Mouse (Mus musculus) CH12.LX (cell line): Measurements from ENCODE around the gene Slc39a10. TPM values are rescaled to one million over a fixed set of nuclear protein-coding genes. Genes with fewer than 3 reads are reported as not detected.

Source experiments
- DNase-seq: peaks from one replicate; pipeline ENCODE4 v3.0.0-alpha.2; 2013; ENCODE audit errors: extremely low read depth
- H3K27ac ChIP-seq: 2 replicates; pipeline ENCODE4 v1.5.1; 2012; ENCODE audit warnings: low read depth, mild to moderate bottlenecking, control low read depth, moderate library complexity; ENCODE audit not compliant: insufficient read depth
- H3K27me3 ChIP-seq: replicated peaks from 2 replicates; pipeline ENCODE3; 2012; ENCODE audit warnings: inconsistent platforms
- H3K36me3 ChIP-seq, 2 experiments: replicated peaks in 1 of 2; 2 replicates each; pipeline versions ENCODE3 to v1.6.1; 2012; ENCODE audit warnings: inconsistent platforms in 1 of 2, low read length in 1 of 2, mild to moderate bottlenecking in 1 of 2, mixed read lengths in 1 of 2, moderate library complexity in 1 of 2; ENCODE audit not compliant: control insufficient read depth in 1 of 2, insufficient read depth in 1 of 2
- H3K4me1 ChIP-seq, 2 experiments: 2 replicates each; pipeline ENCODE4 v1.6.1; 2012; ENCODE audit warnings: inconsistent platforms in 1 of 2, moderate library complexity in 1 of 2; ENCODE audit not compliant: insufficient read depth in 2 of 2, control insufficient read depth in 1 of 2
- H3K4me2 ChIP-seq: 2 replicates; pipeline ENCODE4 v1.6.1; 2012; ENCODE audit warnings: low read depth, mild to moderate bottlenecking, control low read depth; ENCODE audit not compliant: poor library complexity, insufficient read depth, severe bottlenecking
- H3K4me3 ChIP-seq, 3 experiments: fragments of 150-350 bp in 1 of 3; sonication (generic) in 1 of 3; replicated peaks in 1 of 3; 2 replicates each; pipeline versions ENCODE3 to v1.5.1; 2011 to 2012; ENCODE audit warnings: low read depth in 2 of 3, low read length in 2 of 3, mild to moderate bottlenecking in 2 of 3, moderate library complexity in 2 of 3, control low read depth in 1 of 3, improper control_type of control experiment in 1 of 3, inconsistent platforms in 1 of 3, mixed read lengths in 1 of 3; ENCODE audit not compliant: poor library complexity in 1 of 3
- H3K79me2 ChIP-seq: replicated peaks from 2 replicates; pipeline ENCODE4 v1.6.1; 2012; ENCODE audit warnings: mild to moderate bottlenecking, moderate library complexity; ENCODE audit not compliant: control insufficient read depth, poor library complexity, insufficient read depth, severe bottlenecking; ENCODE audit errors: extremely low read depth
- H3K9ac ChIP-seq: 2 replicates; pipeline ENCODE4 v1.6.1; 2012; ENCODE audit warnings: low read depth, mild to moderate bottlenecking, control low read depth, moderate library complexity; ENCODE audit not compliant: insufficient read depth
- H3K9me3 ChIP-seq: replicated peaks from 2 replicates; pipeline ENCODE3; 2012; ENCODE audit warnings: low read length, inconsistent platforms, mixed read lengths
- BHLHE40 ChIP-seq: IDR thresholded peaks from 2 replicates; pipeline ENCODE4 v1.6.1; 2011; ENCODE audit warnings: mild to moderate bottlenecking, low read depth, low read length, improper control_type of control experiment
- CHD1 ChIP-seq: IDR thresholded peaks from 2 replicates; pipeline ENCODE4 v1.6.1; 2012; ENCODE audit warnings: low read depth, low read length, improper control_type of control experiment, inconsistent platforms
- CHD2 ChIP-seq: IDR thresholded peaks from 2 replicates; pipeline ENCODE4 v1.6.1; 2011; ENCODE audit warnings: low read length, improper control_type of control experiment
- CTCF ChIP-seq, 2 experiments: IDR thresholded peaks in 1 of 2; conservative IDR thresholded peaks in 1 of 2; 2 replicates each; pipeline ENCODE4 v1.5.1; 2011 to 2012; ENCODE audit warnings: low read depth in 2 of 2, low read length in 2 of 2, improper control_type of control experiment in 1 of 2, inconsistent platforms in 1 of 2, mild to moderate bottlenecking in 1 of 2, moderate library complexity in 1 of 2
- ELF1 ChIP-seq: IDR thresholded peaks from 2 replicates; pipeline ENCODE4 v1.6.1; 2014; ENCODE audit warnings: low read depth, mild to moderate bottlenecking, inconsistent platforms, low read length, improper control_type of control experiment
- EP300 ChIP-seq: IDR thresholded peaks from 2 replicates; pipeline ENCODE4 v1.6.1; 2011; ENCODE audit warnings: low read length, improper control_type of control experiment
- GABPA ChIP-seq: IDR thresholded peaks from 2 replicates; pipeline ENCODE4 v1.6.1; 2012; ENCODE audit warnings: low read depth, low read length, improper control_type of control experiment, inconsistent platforms; ENCODE audit not compliant: insufficient replicate concordance
- HCFC1 ChIP-seq: IDR thresholded peaks from 2 replicates; pipeline ENCODE4 v1.6.1; 2012; ENCODE audit warnings: low read depth, mild to moderate bottlenecking, inconsistent platforms, low read length, improper control_type of control experiment
- IRF4 ChIP-seq: IDR thresholded peaks from 2 replicates; pipeline ENCODE4 v1.6.1; 2014; ENCODE audit warnings: low read depth, mild to moderate bottlenecking, inconsistent platforms, low read length, improper control_type of control experiment
- JUN ChIP-seq: IDR thresholded peaks from 2 replicates; pipeline ENCODE4 v1.6.1; 2011; ENCODE audit warnings: low read depth, mild to moderate bottlenecking, low read length, improper control_type of control experiment, moderate library complexity; ENCODE audit not compliant: insufficient read depth
- JUND ChIP-seq: conservative IDR thresholded peaks from 2 replicates; pipeline ENCODE4 v1.6.1; 2011; ENCODE audit warnings: low read depth, low read length, improper control_type of control experiment
- KAT2A ChIP-seq: IDR thresholded peaks from 2 replicates; pipeline ENCODE4 v1.6.1; 2012; ENCODE audit warnings: low read length, improper control_type of control experiment, inconsistent platforms; ENCODE audit not compliant: insufficient replicate concordance
- MAFK ChIP-seq: IDR thresholded peaks from 2 replicates; pipeline ENCODE4 v1.6.1; 2011; ENCODE audit warnings: low read length, improper control_type of control experiment; ENCODE audit not compliant: insufficient replicate concordance
- MAX ChIP-seq: IDR thresholded peaks from 2 replicates; pipeline ENCODE4 v1.6.1; 2011; ENCODE audit warnings: low read length, improper control_type of control experiment
- MEF2A ChIP-seq: IDR thresholded peaks from 2 replicates; pipeline ENCODE4 v1.6.1; 2014; ENCODE audit warnings: low read depth, mild to moderate bottlenecking, inconsistent platforms, low read length, improper control_type of control experiment, borderline replicate concordance
- MXI1 ChIP-seq: IDR thresholded peaks from 2 replicates; pipeline ENCODE4 v1.6.1; 2011; ENCODE audit warnings: mild to moderate bottlenecking, low read depth, low read length, improper control_type of control experiment
- RAD21 ChIP-seq: IDR thresholded peaks from 2 replicates; pipeline ENCODE4 v1.6.1; 2011; ENCODE audit warnings: low read depth, mild to moderate bottlenecking, low read length, improper control_type of control experiment, moderate library complexity
- RCOR1 ChIP-seq: conservative IDR thresholded peaks from 2 replicates; pipeline ENCODE4 v1.6.1; 2012; ENCODE audit warnings: low read depth, mild to moderate bottlenecking, inconsistent platforms, low read length, improper control_type of control experiment
- SIN3A ChIP-seq: IDR thresholded peaks from 2 replicates; pipeline ENCODE4 v1.6.1; 2012; ENCODE audit warnings: low read length, improper control_type of control experiment, inconsistent platforms
- SMC3 ChIP-seq: IDR thresholded peaks from 2 replicates; pipeline ENCODE4 v1.6.1; 2011; ENCODE audit warnings: low read depth, low read length, improper control_type of control experiment
- USF1 ChIP-seq: IDR thresholded peaks from 2 replicates; pipeline ENCODE4 v1.6.1; 2014; ENCODE audit warnings: low read depth, mild to moderate bottlenecking, inconsistent platforms, low read length, improper control_type of control experiment
- USF2 ChIP-seq: conservative IDR thresholded peaks from 2 replicates; pipeline ENCODE4 v1.6.1; 2011; ENCODE audit warnings: low read depth, low read length, improper control_type of control experiment
- ZC3H11A ChIP-seq: IDR thresholded peaks from 2 replicates; pipeline ENCODE4 v1.6.1; 2012; ENCODE audit warnings: low read depth, mild to moderate bottlenecking, inconsistent platforms, low read length, improper control_type of control experiment
- ZKSCAN1 ChIP-seq: IDR thresholded peaks from 2 replicates; pipeline ENCODE4 v1.6.1; 2012; ENCODE audit warnings: low read depth, inconsistent platforms, low read length, improper control_type of control experiment, borderline replicate concordance
- dilution Hi-C: fragments of 300-500 bp; cut with MboI; formaldehyde crosslinking; loops from 2 replicates; pipeline ENCODE4 v1.14.3; 2020; ENCODE audit warnings: low sequenced_read_pairs; ENCODE audit not compliant: extremely low pct_unique_long_range_greater_than_20kb, extremely low pct_ligation_motif_present
- in situ Hi-C: fragments of 300-500 bp; cut with MboI; formaldehyde crosslinking; loops from 3 replicates; pipeline ENCODE4 v1.14.3; 2019; ENCODE audit warnings: low sequenced_read_pairs, low pct_ligation_motif_present, low pct_unique_long_range_greater_than_20kb, mixed read lengths
- polyA plus RNA-seq: library from polyadenylated mRNA; unstranded; fragments of >175 nt; gene quantifications from 2 replicates; pipeline ENCODE4 v1.2.1, GENCODE M21; 2012; ENCODE audit warnings: low read depth; ENCODE audit not compliant: insufficient read length
- total RNA-seq, 2 experiments: library from RNA; depleted of rRNA; stranded (reverse); fragments of 300-350 nt in 1 of 2; fragments of >200 nt in 1 of 2; gene quantifications; 2 replicates each; pipeline ENCODE4 v1.2.3; 2012 to 2014

Slc39a10 gene
- total and polyA plus RNA-seq, 3 experiments = 7.3 to 14.2 (median 11.0) TPM

DNA sequence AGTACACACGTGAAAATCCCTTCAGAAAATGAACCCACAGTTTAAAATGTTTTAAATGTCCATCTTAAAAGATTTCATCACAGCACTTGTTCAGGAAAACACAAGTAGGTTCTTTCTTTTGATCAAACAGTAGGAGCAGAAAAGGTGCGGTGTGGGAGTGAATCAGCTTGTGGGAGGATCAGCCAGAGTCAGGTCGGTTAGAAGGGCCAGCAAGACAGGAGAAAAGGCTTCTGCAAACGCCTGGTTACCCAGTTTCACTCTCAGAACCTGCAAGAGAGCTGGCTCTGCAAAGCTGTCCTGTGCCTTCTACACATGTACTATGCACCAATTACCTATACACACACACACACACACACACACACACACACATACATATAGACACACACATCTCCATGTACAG lies 49.2 kb downstream of the Slc39a10 start:
- in situ Hi-C loops (no loop called here), dilution Hi-C loops (no loop called here)
- no peak for TF ChIP-seq MAFK
- 0 out of 2 replicates have a peak, but pooled peaks have one; percentile 10 for TF ChIP-seq IRF4
- no peaks in the 10 kb centered on the region for H3K79me2 ChIP-seq
- no peak overlapping the region for H3K4me3 ChIP-seq
- H3K27me3 ChIP-seq = no peaks in the 10 kb centered on the region
- no peak overlapping the region for H3K27ac ChIP-seq
- peak overlapping the region; percentile 53; the same call in 1 of the 2 replicates for H3K9ac ChIP-seq
- H3K4me2 ChIP-seq = peak overlapping the region; percentile 61; the same call in 1 of the 2 replicates
- DNase-seq = no peak
- no peaks in the 10 kb centered on the region for H3K36me3 ChIP-seq
- H3K4me1 ChIP-seq = peaks cover 0 to 3% of the 10 kb centered on the region in 2 experiments; a peak in 1 of 4 replicates
- no peaks in the 10 kb centered on the region for H3K9me3 ChIP-seq

DNA sequence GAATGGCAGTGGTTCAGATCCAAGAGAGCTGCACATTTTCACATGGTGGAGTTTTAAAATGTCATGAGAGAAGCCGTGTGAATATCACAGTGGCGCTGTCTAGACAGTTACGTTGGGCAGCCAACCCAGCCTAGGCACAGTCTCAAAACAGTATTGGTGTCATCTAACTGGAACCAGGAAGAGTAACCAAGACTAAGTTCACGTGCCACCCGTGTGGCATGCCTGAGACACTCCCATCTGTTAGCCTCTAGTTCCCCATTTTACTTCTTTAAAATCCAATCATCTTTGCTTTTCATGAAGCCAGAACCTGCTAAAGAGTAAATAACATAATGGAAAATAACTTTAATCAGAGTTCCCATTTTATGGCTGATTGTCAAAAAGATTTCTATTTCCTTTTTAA lies 60.7 kb downstream of the Slc39a10 start:
- peaks cover 5 to 30% of the 10 kb centered on the region in 2 experiments for H3K36me3 ChIP-seq
- DNase-seq = no peak
- in situ Hi-C loops = no loop called here
- dilution Hi-C loops = no loop called here
- no peaks in the 10 kb centered on the region for H3K27me3 ChIP-seq
- no peaks in the 10 kb centered on the region; the same call in 1 of the 2 replicates for H3K79me2 ChIP-seq
- TF ChIP-seq EP300 (no peak), KAT2A (no peak), CTCF (conservative IDR thresholded peaks at IDR 0.05 in 1 of 2, IDR thresholded peaks at IDR 0.05 in 1 of 2; ENCODE audit: low read depth in 2 of 2, low read length in 2 of 2) (no peak), MAX (no peak), BHLHE40 (peak; percentile 51)
- H3K4me3 ChIP-seq = no peak overlapping the region
- no peak overlapping the region for H3K27ac ChIP-seq
- H3K9ac ChIP-seq = no peak overlapping the region
- no peak overlapping the region for H3K4me2 ChIP-seq
- peaks cover 0 to 4% of the 10 kb centered on the region in 2 experiments; a peak in 1 of 4 replicates for H3K4me1 ChIP-seq
- no peaks in the 10 kb centered on the region for H3K9me3 ChIP-seq

DNA sequence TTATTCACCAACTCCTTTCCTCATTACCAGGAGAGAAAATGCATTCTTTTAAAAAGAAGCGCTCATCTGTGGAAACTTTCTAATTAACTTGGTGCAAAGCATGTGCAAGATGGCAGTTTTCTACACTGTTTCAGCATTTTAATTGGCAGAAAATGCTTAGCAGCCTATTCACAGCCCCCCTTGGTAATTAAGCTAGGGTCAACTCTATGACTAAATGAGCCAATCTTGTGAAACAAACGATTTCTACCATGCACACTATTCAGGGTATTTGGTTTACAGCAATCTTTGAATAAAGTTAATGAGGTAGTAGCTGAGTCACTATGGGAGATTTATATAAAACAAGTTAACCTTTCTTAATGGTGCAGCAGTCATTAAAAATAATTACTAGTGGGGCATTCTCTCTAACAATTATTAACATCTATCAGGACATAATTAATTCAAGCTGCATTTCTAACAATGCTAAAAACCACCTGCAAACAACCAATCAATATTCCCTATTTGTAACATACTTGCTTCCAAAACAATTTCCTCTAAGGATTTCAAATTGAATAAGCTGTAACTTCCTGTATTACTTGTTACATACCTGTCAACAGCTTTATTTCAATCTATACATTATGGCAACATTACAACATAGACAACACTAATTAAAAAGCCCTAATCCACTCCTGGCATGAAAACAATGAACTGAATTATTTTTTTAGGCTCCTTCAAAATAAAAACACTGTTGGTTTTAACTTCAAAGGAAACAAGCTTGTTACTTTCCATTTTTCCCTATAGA lies 62.4 kb downstream of the Slc39a10 start:
- TF ChIP-seq CHD2 (no peak), USF1 (no peak), KAT2A (no peak), IRF4 (no peak), JUND (no peak), JUN (no peak), ZC3H11A (no peak), ELF1 (no peak), GABPA (no peak), RCOR1 (no peak), SIN3A (no peak), RAD21 (no peak), MEF2A (no peak), SMC3 (no peak), USF2 (no peak), HCFC1 (no peak), CHD1 (no peak), ZKSCAN1 (no peak), EP300 (no peak), MXI1 (no peak)
- dilution Hi-C loops (no loop called here), in situ Hi-C loops (no loop called here)
- DNase-seq = no peak
- H3K9me3 ChIP-seq = no peaks in the 10 kb centered on the region
- peaks cover 3 to 31% of the 10 kb centered on the region in 2 experiments for H3K36me3 ChIP-seq
- H3K4me2 ChIP-seq = no peak overlapping the region
- no peak overlapping the region for H3K4me3 ChIP-seq
- no peaks in the 10 kb centered on the region; the same call in 1 of the 2 replicates for H3K79me2 ChIP-seq
- H3K27me3 ChIP-seq = no peaks in the 10 kb centered on the region
- no peak overlapping the region for H3K9ac ChIP-seq
- H3K4me1 ChIP-seq = peaks cover 0 to 4% of the 10 kb centered on the region in 2 experiments; a peak in 1 of 4 replicates
- H3K27ac ChIP-seq = no peak overlapping the region
